Mouse (Mus musculus) erythroblast, embryonic 14.5 days (primary cell): ENCODE measurements at regions not wholly inside any gene's neighbourhood (a gene's known extent, or its start where the extent isn't known, plus 50 kb on each side); places are given as distances from the start of the nearest gene placed in this dataset.

Source experiments
- GATA1 ChIP-seq: IDR thresholded peaks from 2 replicates; pipeline ENCODE4 v1.6.1; 2012; ENCODE audit warnings: low read length, inconsistent platforms, mixed read lengths
- TAL1 ChIP-seq: IDR thresholded peaks from 3 replicates; pipeline ENCODE4 v1.6.1; 2012; ENCODE audit warnings: low read length, inconsistent platforms, mixed read lengths

- TF ChIP-seq TAL1 (no peak), GATA1 (no peak)
Observed at GRCm38 (mm10) chr15:67045920-67046804, 545.5 kb upstream of the Lrrc6 start.
